Mouse (Mus musculus): ENCODE data around the gene Rasl11a.
"Not testable (repeated sequence)": the region's sequence is repeated elsewhere in the genome, so short reads cannot be mapped to it uniquely, and the experiment has no call there.

Rasl11a gene

GRCm38 (mm10) chr5:146892904-146893303, 48.0 kb downstream of the Rasl11a start:
- DNase-seq (ENCODE audit: extremely low spot score) = no peak

GRCm38 (mm10) chr5:146893478-146894182, 48.8 kb downstream of the Rasl11a start:
- no peak for DNase-seq (ENCODE audit: extremely low spot score)

- not testable (repeated sequence) for DNase-seq (ENCODE audit: extremely low spot score)
Observed at GRCm38 (mm10) chr5:146895667-146896066, 50.8 kb downstream of the Rasl11a start.

- DNase-seq (ENCODE audit: extremely low spot score) = no peak
Observed at GRCm38 (mm10) chr5:146896973-146897372, 52.1 kb downstream of the Rasl11a start.

All from embryo, embryonic 9.5 days (tissue).